Mouse (Mus musculus): ENCODE measurements at regions not wholly inside any gene's neighbourhood (a gene's known extent, or its start where the extent isn't known, plus 50 kb on each side); places are given as distances from the start of the nearest gene placed in this dataset.

GRCm38 (mm10) chr10:37257544-37257943, 118.8 kb upstream of the Marcks start:
- ChIA-PET CTCF (no interaction called here), POLR2A (interaction anchor here (0.5 kb wide), 1 partner anchor 17 kb away, joined by 3 read pairs; no protein-coding TSS in a partner anchor)
- DNase-seq (ENCODE audit: low read depth, low spot score) (no peak), ATAC-seq (no peak)
- in situ Hi-C loops (cut with MboI; ENCODE audit: low pct_unique_long_range_greater_than_20kb) = no loop called here
- no peaks in the 10 kb centered on the region for H3K27me3 ChIP-seq
- no peak for TF ChIP-seq CTCF (IDR thresholded peaks at IDR 0.05)

DNA sequence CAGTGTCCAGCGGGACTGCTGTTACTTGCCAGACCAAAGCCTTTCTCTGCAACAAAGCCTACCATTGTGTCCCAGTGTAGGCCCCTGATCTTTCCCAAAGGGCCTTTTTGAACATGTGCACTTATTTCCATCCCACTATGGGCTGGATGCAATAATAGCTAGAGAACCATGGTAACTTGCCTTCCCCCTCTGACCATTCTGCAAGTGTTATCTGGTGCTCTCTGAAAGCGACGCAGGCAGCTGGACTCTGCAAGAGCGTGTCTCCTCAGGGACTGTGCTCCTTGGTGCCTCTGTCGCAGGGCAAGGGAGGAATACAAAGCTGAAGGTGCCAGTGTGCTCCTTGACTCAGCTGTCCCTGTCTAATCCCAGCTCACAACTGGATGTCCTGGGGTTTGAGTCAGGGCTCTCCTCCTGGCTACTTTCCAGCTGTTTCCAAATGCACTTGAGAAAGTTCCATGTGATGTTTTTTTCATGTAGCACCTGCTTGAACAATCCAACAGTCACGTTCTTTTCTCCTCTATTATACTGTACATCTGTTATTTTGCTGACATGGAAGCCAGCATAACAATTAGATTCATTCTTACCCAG, 112.3 kb upstream of the Marcks start:
- no peaks in the 10 kb centered on the region for H3K27me3 ChIP-seq
- ChIA-PET POLR2A (no interaction called here), CTCF (no interaction called here)
- in situ Hi-C loops (cut with MboI; ENCODE audit: low pct_unique_long_range_greater_than_20kb) = no loop called here
- TF ChIP-seq CTCF (IDR thresholded peaks at IDR 0.05) = no peak
- no peak for ATAC-seq
- no peak for DNase-seq (ENCODE audit: low read depth, low spot score)

DNA sequence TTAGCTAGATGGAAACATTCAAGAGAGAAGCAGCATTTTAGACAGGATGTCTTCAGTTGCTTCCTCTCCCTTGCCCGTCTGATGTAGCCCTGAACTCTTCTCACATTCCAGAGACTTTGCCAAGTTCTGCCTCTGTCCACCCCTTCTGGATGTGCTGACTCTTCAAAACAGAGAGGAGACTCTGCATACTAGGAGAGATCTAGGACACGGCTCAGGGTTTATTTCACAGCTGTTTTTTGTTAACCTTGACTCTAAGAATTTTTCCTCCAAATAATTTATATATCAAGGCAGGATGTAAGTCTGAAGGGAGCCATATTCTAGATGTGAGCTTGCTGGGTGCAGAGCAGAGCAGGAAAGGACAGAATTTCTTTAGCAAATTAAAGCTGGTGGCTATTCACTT, 111.4 kb upstream of the Marcks start:
- in situ Hi-C loops (cut with MboI; ENCODE audit: low pct_unique_long_range_greater_than_20kb) = no loop called here
- ChIA-PET POLR2A (no interaction called here), CTCF (no interaction called here)
- DNase-seq (ENCODE audit: low read depth, low spot score) (no peak), ATAC-seq (no peak)
- no peaks in the 10 kb centered on the region for H3K27me3 ChIP-seq
- TF ChIP-seq CTCF (IDR thresholded peaks at IDR 0.05) = no peak

GRCm38 (mm10) chr10:37249511-37249910, 110.8 kb upstream of the Marcks start:
- CTCF ChIA-PET = no interaction called here
- H3K27me3 ChIP-seq = no peaks in the 10 kb centered on the region
- in situ Hi-C loops (cut with MboI; ENCODE audit: low pct_unique_long_range_greater_than_20kb) = no loop called here
- no peak for ATAC-seq
- no peak for DNase-seq (ENCODE audit: low read depth, low spot score)
- no peak for TF ChIP-seq CTCF (IDR thresholded peaks at IDR 0.05)
- POLR2A ChIA-PET = no interaction called here

DNA sequence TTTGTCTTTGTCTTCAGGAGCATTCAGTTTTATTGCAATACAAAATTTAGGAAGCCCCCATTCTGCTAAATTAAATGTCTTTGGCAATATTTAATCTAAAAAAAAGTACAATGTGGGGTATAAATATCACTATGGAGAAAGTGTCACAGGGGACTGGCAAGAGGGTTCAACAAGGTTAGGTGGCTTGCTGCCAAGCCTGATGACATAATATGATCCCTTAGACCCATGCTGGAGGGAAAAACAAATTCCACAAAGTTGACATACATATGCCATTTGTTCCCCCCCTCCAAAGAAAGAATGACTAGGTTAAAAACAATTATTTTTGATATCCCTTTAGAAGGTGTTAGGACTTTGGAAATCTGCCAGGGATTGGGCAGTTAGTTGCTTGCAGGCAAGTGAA, 108.4 kb upstream of the Marcks start:
- no peaks in the 10 kb centered on the region for H3K27me3 ChIP-seq
- ChIA-PET POLR2A (no interaction called here), CTCF (no interaction called here)
- in situ Hi-C loops (cut with MboI; ENCODE audit: low pct_unique_long_range_greater_than_20kb) = no loop called here
- TF ChIP-seq CTCF (IDR thresholded peaks at IDR 0.05) = no peak
- ATAC-seq (no peak), DNase-seq (ENCODE audit: low read depth, low spot score) (no peak)

DNA sequence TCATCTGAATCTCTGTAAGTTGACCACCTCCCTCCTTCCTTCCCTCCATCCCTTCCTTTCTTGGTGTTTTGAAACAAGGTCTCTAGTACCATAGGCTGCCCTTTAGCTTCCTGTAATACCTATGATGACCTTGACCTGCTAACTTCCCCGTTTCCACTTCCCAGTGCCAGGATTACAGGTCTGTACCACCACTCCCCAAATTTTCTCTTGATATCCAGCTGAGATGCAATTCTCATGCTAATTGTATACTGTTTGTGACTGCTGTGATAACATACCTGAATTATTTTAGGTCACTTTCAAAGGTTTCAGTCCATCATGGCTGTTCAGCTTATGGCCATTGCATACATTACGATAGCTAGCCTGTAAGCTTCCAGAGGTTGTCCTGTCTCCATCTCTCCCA, 104.4 kb upstream of the Marcks start:
- ChIA-PET CTCF (no interaction called here), POLR2A (no interaction called here)
- DNase-seq (ENCODE audit: low read depth, low spot score) (no peak), ATAC-seq (no peak)
- in situ Hi-C loops (cut with MboI; ENCODE audit: low pct_unique_long_range_greater_than_20kb) = no loop called here
- H3K27me3 ChIP-seq = no peaks in the 10 kb centered on the region
- no peak for TF ChIP-seq CTCF (IDR thresholded peaks at IDR 0.05)

- no peak for TF ChIP-seq CTCF (IDR thresholded peaks at IDR 0.05)
- ATAC-seq (no peak), DNase-seq (ENCODE audit: low read depth, low spot score) (no peak)
- CTCF ChIA-PET = interaction anchor here (0.8 kb wide), 1 partner anchor 20 kb away, joined by 3 read pairs; no protein-coding TSS in a partner anchor
- POLR2A ChIA-PET = no interaction called here
- H3K27me3 ChIP-seq = no peaks in the 10 kb centered on the region
- in situ Hi-C loops (cut with MboI; ENCODE audit: low pct_unique_long_range_greater_than_20kb) = no loop called here
Observed at GRCm38 (mm10) chr10:37241821-37242263, 103.1 kb upstream of the Marcks start.

GRCm38 (mm10) chr10:37240634-37241033, 101.9 kb upstream of the Marcks start:
- in situ Hi-C loops (cut with MboI; ENCODE audit: low pct_unique_long_range_greater_than_20kb) = no loop called here
- CTCF ChIA-PET = no interaction called here
- no peaks in the 10 kb centered on the region for H3K27me3 ChIP-seq
- POLR2A ChIA-PET = interaction anchor here (0.7 kb wide), 1 partner anchor 17 kb away, joined by 3 read pairs; no protein-coding TSS in a partner anchor
- DNase-seq (ENCODE audit: low read depth, low spot score) (no peak), ATAC-seq (peak; percentile 21)
- TF ChIP-seq CTCF (IDR thresholded peaks at IDR 0.05) = no peak

DNA sequence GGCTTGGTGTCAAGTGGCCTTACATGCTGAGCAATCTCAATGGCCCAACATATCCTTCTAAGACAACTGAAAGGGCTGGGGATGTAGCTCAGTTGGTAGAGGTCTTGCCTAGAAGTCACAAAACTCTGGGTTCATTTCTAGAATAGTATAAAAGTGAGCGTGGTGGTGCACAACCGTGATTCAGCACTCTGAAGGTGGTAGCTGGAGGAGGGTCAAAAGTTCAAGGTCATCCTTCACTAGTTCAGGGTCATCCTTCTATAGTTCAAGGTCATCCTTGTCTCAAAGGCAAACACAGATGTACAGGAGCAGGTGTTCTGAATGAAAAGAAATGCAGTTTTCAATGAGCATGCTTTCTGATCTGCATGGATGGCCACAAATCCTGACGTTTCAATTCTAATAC, 101.5 kb upstream of the Marcks start:
- POLR2A ChIA-PET = interaction anchor here (0.7 kb wide), 1 partner anchor 18 kb away, joined by 3 read pairs; no protein-coding TSS in a partner anchor
- no peaks in the 10 kb centered on the region for H3K27me3 ChIP-seq
- in situ Hi-C loops (cut with MboI; ENCODE audit: low pct_unique_long_range_greater_than_20kb) = no loop called here
- CTCF ChIA-PET = no interaction called here
- TF ChIP-seq CTCF (IDR thresholded peaks at IDR 0.05) = no peak
- ATAC-seq (no peak), DNase-seq (ENCODE audit: low read depth, low spot score) (no peak)

GRCm38 (mm10) chr10:37236001-37236822, 97.5 kb upstream of the Marcks start:
- no peak for TF ChIP-seq CTCF (IDR thresholded peaks at IDR 0.05)
- ATAC-seq (no peak), DNase-seq (ENCODE audit: low read depth, low spot score) (no peak)
- in situ Hi-C loops (cut with MboI; ENCODE audit: low pct_unique_long_range_greater_than_20kb) = no loop called here
- H3K27me3 ChIP-seq = no peaks in the 10 kb centered on the region
- ChIA-PET CTCF (interaction anchor here (0.8 kb wide), 1 partner anchor 24 kb away, joined by 3 read pairs; no protein-coding TSS in a partner anchor), POLR2A (no interaction called here)

GRCm38 (mm10) chr10:37231936-37232556, 93.3 kb upstream of the Marcks start:
- in situ Hi-C loops (cut with MboI; ENCODE audit: low pct_unique_long_range_greater_than_20kb) = no loop called here
- no peaks in the 10 kb centered on the region for H3K27me3 ChIP-seq
- TF ChIP-seq CTCF (IDR thresholded peaks at IDR 0.05) = no peak
- DNase-seq (ENCODE audit: low read depth, low spot score) = no peak
- ATAC-seq = no peak
- POLR2A ChIA-PET = no interaction called here
- CTCF ChIA-PET = no interaction called here
